Mouse (Mus musculus): ENCODE results near the gene Agps. TPM values are rescaled to one million over a fixed set of nuclear protein-coding genes. Genes with fewer than 3 reads are reported as not detected.

Agps gene
- total and polyA plus RNA-seq, 3 experiments: 10.4 to 80.7 (median 77.9) TPM

GRCm38 (mm10) chr2:75861115-75861514 lies 29.1 kb downstream of the Agps start:
- Histone ChIP-seq H3K4me1 (ENCODE audit: insufficient read depth, low read depth, low read length) (no peaks in the 10 kb centered on the region), H3K4me3 (ENCODE audit: low read depth, low read length) (no peak overlapping the region), H3K36me3 (replicated peaks) (peaks cover 60% of the 10 kb centered on the region), H3K9me3 (replicated peaks) (no peaks in the 10 kb centered on the region), H3K27me3 (ENCODE audit: insufficient read depth, low read length) (no peaks in the 10 kb centered on the region)
- ATAC-seq (ENCODE audit: extremely low read depth, insufficient number of reproducible peaks, low FRiP score, poor library complexity, severe bottlenecking) (no peak), DNase-seq (ENCODE audit: low spot score) (no peak)
- TF ChIP-seq POLR2AphosphoS5 (IDR thresholded peaks at IDR 0.05; ENCODE audit: insufficient replicate concordance, low read depth, low read length) (no peak), CTCF (IDR thresholded peaks at IDR 0.05; ENCODE audit: low read depth, low read length) (no peak), GATA1 (IDR thresholded peaks at IDR 0.05; ENCODE audit: borderline replicate concordance, low read length) (no peak), GATA2 (IDR thresholded peaks at IDR 0.05; ENCODE audit: borderline replicate concordance, low read depth, low read length) (no peak), TAL1 (conservative IDR thresholded peaks at IDR 0.05; ENCODE audit: low read depth, low read length) (no peak)

GRCm38 (mm10) chr2:75869604-75870003 lies 37.6 kb downstream of the Agps start:
- H3K4me3 ChIP-seq (ENCODE audit: low read depth, low read length): no peak overlapping the region
- DNase-seq (ENCODE audit: low spot score) (no peak), ATAC-seq (ENCODE audit: extremely low read depth, insufficient number of reproducible peaks, low FRiP score, poor library complexity, severe bottlenecking) (no peak)
- H3K4me1 ChIP-seq (ENCODE audit: insufficient read depth, low read depth, low read length): no peaks in the 10 kb centered on the region; the same call in 1 of the 2 replicates
- H3K9me3 ChIP-seq (replicated peaks): no peaks in the 10 kb centered on the region
- H3K36me3 ChIP-seq (replicated peaks): peaks cover 49% of the 10 kb centered on the region
- H3K27me3 ChIP-seq (ENCODE audit: insufficient read depth, low read length): no peaks in the 10 kb centered on the region
- TF ChIP-seq GATA2 (IDR thresholded peaks at IDR 0.05; ENCODE audit: borderline replicate concordance, low read depth, low read length) (no peak), CTCF (IDR thresholded peaks at IDR 0.05; ENCODE audit: low read depth, low read length) (no peak), TAL1 (conservative IDR thresholded peaks at IDR 0.05; ENCODE audit: low read depth, low read length) (no peak), GATA1 (IDR thresholded peaks at IDR 0.05; ENCODE audit: borderline replicate concordance, low read length) (no peak), POLR2AphosphoS5 (IDR thresholded peaks at IDR 0.05; ENCODE audit: insufficient replicate concordance, low read depth, low read length) (no peak)

- DNase-seq (ENCODE audit: low spot score) (no peak), ATAC-seq (ENCODE audit: extremely low read depth, insufficient number of reproducible peaks, low FRiP score, poor library complexity, severe bottlenecking) (no peak)
- TF ChIP-seq CTCF (IDR thresholded peaks at IDR 0.05; ENCODE audit: low read depth, low read length) (no peak), POLR2AphosphoS5 (IDR thresholded peaks at IDR 0.05; ENCODE audit: insufficient replicate concordance, low read depth, low read length) (no peak), GATA2 (IDR thresholded peaks at IDR 0.05; ENCODE audit: borderline replicate concordance, low read depth, low read length) (no peak), GATA1 (IDR thresholded peaks at IDR 0.05; ENCODE audit: borderline replicate concordance, low read length) (no peak), TAL1 (conservative IDR thresholded peaks at IDR 0.05; ENCODE audit: low read depth, low read length) (no peak)
These were observed 42.1 kb downstream of the Agps start for GRCm38 (mm10) chr2:75874008-75874559.

GRCm38 (mm10) chr2:75879791-75880190 lies 47.8 kb downstream of the Agps start:
- TF ChIP-seq TAL1 (conservative IDR thresholded peaks at IDR 0.05; ENCODE audit: low read depth, low read length): no peak
- no peak for TF ChIP-seq CTCF (IDR thresholded peaks at IDR 0.05; ENCODE audit: low read depth, low read length)
- TF ChIP-seq GATA1 (IDR thresholded peaks at IDR 0.05; ENCODE audit: borderline replicate concordance, low read length): no peak
- no peak for TF ChIP-seq GATA2 (IDR thresholded peaks at IDR 0.05; ENCODE audit: borderline replicate concordance, low read depth, low read length)
- no peak for TF ChIP-seq POLR2AphosphoS5 (IDR thresholded peaks at IDR 0.05; ENCODE audit: insufficient replicate concordance, low read depth, low read length)
- H3K27me3 ChIP-seq (ENCODE audit: insufficient read depth, low read length): no peaks in the 10 kb centered on the region
- no peak for DNase-seq (ENCODE audit: low spot score)

More at GRCm38 (mm10) chr2:75874008-75874559, 42.1 kb downstream of the Agps start:
- H3K9me3 ChIP-seq (replicated peaks): no peaks in the 10 kb centered on the region
- H3K4me3 ChIP-seq (ENCODE audit: low read depth, low read length): no peak overlapping the region
- H3K36me3 ChIP-seq (replicated peaks): peaks cover 54% of the 10 kb centered on the region
- no peaks in the 10 kb centered on the region; the same call in 1 of the 2 replicates for H3K4me1 ChIP-seq (ENCODE audit: insufficient read depth, low read depth, low read length)
- H3K27me3 ChIP-seq (ENCODE audit: insufficient read depth, low read length): no peaks in the 10 kb centered on the region

GRCm38 (mm10) chr2:75883543-75883942 lies 51.6 kb downstream of the Agps start:
- ATAC-seq (ENCODE audit: extremely low read depth, insufficient number of reproducible peaks, low FRiP score, poor library complexity, severe bottlenecking) (peak; percentile 49), DNase-seq (ENCODE audit: low spot score) (peak; percentile 13)
- no peak for TF ChIP-seq GATA1 (IDR thresholded peaks at IDR 0.05; ENCODE audit: borderline replicate concordance, low read length)
- TF ChIP-seq POLR2AphosphoS5 (IDR thresholded peaks at IDR 0.05; ENCODE audit: insufficient replicate concordance, low read depth, low read length): no peak
- TF ChIP-seq GATA2 (IDR thresholded peaks at IDR 0.05; ENCODE audit: borderline replicate concordance, low read depth, low read length): no peak
- no peak for TF ChIP-seq TAL1 (conservative IDR thresholded peaks at IDR 0.05; ENCODE audit: low read depth, low read length)
- TF ChIP-seq CTCF (IDR thresholded peaks at IDR 0.05; ENCODE audit: low read depth, low read length): peak; percentile 79
- no peaks in the 10 kb centered on the region for H3K4me1 ChIP-seq (ENCODE audit: insufficient read depth, low read depth, low read length)
- no peak overlapping the region for H3K4me3 ChIP-seq (ENCODE audit: low read depth, low read length)
- no peaks in the 10 kb centered on the region for H3K27me3 ChIP-seq (ENCODE audit: insufficient read depth, low read length)
- H3K9me3 ChIP-seq (replicated peaks): no peaks in the 10 kb centered on the region
- H3K36me3 ChIP-seq (replicated peaks): peaks cover 54% of the 10 kb centered on the region

More at GRCm38 (mm10) chr2:75879791-75880190, 47.8 kb downstream of the Agps start:
- no peak overlapping the region for H3K4me3 ChIP-seq (ENCODE audit: low read depth, low read length)
- no peaks in the 10 kb centered on the region for H3K4me1 ChIP-seq (ENCODE audit: insufficient read depth, low read depth, low read length)
- no peak for ATAC-seq (ENCODE audit: extremely low read depth, insufficient number of reproducible peaks, low FRiP score, poor library complexity, severe bottlenecking)
- H3K36me3 ChIP-seq (replicated peaks): peaks cover 42% of the 10 kb centered on the region
- H3K9me3 ChIP-seq (replicated peaks): no peaks in the 10 kb centered on the region

- Histone ChIP-seq H3K36me3 (replicated peaks) (peaks cover 49% of the 10 kb centered on the region), H3K9me3 (replicated peaks) (0 out of 2 replicates have a peak, but pooled peaks cover 2% of the 10 kb centered on the region), H3K4me3 (ENCODE audit: low read depth, low read length) (no peak overlapping the region), H3K27me3 (ENCODE audit: insufficient read depth, low read length) (no peaks in the 10 kb centered on the region), H3K4me1 (ENCODE audit: insufficient read depth, low read depth, low read length) (no peaks in the 10 kb centered on the region)
- DNase-seq (ENCODE audit: low spot score) (no peak), ATAC-seq (ENCODE audit: extremely low read depth, insufficient number of reproducible peaks, low FRiP score, poor library complexity, severe bottlenecking) (no peak)
- no peak for TF ChIP-seq POLR2AphosphoS5 (IDR thresholded peaks at IDR 0.05; ENCODE audit: insufficient replicate concordance, low read depth, low read length)
- TF ChIP-seq GATA2 (IDR thresholded peaks at IDR 0.05; ENCODE audit: borderline replicate concordance, low read depth, low read length): no peak
- no peak for TF ChIP-seq GATA1 (IDR thresholded peaks at IDR 0.05; ENCODE audit: borderline replicate concordance, low read length)
- TF ChIP-seq TAL1 (conservative IDR thresholded peaks at IDR 0.05; ENCODE audit: low read depth, low read length): no peak
- TF ChIP-seq CTCF (IDR thresholded peaks at IDR 0.05; ENCODE audit: low read depth, low read length): no peak
These were observed 60.0 kb downstream of the Agps start for GRCm38 (mm10) chr2:75891981-75892380.
